Mouse (Mus musculus) frontal cortex, adult 2 months (tissue): ENCODE results near the gene Slc22a4. TPM values are rescaled to one million over a fixed set of nuclear protein-coding genes. Genes with fewer than 3 reads are reported as not detected.
"Not testable (repeated sequence)": the region's sequence is repeated elsewhere in the genome, so short reads cannot be mapped to it uniquely, and the experiment has no call there.

ENCODE experiments used
- DNase-seq, 2 experiments: peaks; one replicate each; pipeline ENCODE4 v3.0.0; 2022; ENCODE audit warnings: low spot score in 1 of 2; ENCODE audit errors: extremely low spot score in 1 of 2
- polyA plus RNA-seq: library from polyadenylated mRNA; depleted of rRNA; stranded (reverse); fragments of >200 nt; gene quantifications from 2 replicates; pipeline ENCODE4 v1.2.3, GENCODE M21; 2012

Gene Slc22a4
- polyA plus RNA-seq, 1 experiment, result 8.9 TPM

DNA sequence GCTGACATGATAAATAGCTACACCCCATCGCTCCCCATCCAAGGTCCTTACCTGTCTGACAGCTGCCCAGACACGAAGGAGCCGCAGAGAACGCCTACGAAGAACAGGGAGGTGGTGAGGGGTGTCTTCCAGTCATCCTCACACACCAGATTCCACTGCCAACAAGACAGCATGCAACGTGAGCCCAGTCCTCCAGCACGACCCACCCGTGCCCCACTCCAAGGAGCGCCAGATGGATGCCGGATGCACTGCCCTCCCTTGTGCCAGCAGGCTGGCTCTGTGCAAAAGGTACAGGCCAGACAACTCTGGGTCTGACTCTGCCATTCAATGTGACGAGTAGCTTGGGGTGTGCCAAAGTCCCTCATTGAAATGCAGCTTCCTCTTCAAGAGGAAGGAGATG lies 20.2 kb downstream of the Slc22a4 start:
- peak in 1 of 2 experiments; percentile 24 for DNase-seq

GRCm38 (mm10) chr11:54006901-54007300 lies 21.0 kb downstream of the Slc22a4 start:
- no peak for DNase-seq

GRCm38 (mm10) chr11:54006362-54006761 lies 21.5 kb downstream of the Slc22a4 start:
- DNase-seq, result not testable (repeated sequence)

DNA sequence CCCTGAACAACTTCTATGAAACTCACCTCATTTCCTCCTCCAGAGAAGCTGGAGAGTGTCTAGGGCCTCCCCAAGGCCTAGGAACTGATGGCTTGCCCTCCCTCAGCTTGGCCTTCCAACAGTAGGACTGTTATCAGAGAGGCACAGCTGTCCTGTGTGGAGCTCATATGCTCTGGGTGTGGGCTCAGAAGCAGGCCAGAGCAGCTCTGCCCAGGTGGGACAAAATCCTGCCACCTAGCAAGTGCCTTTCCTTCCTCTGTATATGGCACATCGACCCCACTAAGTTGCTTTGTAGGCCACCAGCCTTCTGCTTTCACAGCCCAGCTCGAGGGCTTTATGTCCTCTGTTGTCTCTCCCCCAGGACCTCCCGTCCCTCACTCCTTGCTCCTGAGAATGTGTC lies 23.2 kb downstream of the Slc22a4 start:
- no peak for DNase-seq

DNA sequence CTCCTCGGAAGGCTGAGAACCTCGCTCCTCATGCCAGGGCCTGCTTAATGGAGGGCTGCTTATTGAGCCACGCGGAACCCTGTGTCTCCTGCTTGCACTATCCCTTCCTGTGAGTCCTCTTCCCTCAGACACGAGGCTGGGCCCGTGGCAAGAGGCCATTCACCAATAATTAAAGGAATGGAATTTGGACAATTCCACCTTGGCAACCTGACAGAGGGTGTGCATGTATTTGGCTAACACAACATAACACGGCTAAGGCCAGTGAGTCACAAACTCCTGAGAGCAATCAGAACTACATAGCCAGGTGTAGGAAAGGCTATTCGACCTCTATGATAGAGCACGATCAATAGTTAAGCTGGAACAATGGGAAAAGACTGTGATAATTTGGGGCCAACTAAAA lies 23.7 kb downstream of the Slc22a4 start:
- DNase-seq, result no peak

DNA sequence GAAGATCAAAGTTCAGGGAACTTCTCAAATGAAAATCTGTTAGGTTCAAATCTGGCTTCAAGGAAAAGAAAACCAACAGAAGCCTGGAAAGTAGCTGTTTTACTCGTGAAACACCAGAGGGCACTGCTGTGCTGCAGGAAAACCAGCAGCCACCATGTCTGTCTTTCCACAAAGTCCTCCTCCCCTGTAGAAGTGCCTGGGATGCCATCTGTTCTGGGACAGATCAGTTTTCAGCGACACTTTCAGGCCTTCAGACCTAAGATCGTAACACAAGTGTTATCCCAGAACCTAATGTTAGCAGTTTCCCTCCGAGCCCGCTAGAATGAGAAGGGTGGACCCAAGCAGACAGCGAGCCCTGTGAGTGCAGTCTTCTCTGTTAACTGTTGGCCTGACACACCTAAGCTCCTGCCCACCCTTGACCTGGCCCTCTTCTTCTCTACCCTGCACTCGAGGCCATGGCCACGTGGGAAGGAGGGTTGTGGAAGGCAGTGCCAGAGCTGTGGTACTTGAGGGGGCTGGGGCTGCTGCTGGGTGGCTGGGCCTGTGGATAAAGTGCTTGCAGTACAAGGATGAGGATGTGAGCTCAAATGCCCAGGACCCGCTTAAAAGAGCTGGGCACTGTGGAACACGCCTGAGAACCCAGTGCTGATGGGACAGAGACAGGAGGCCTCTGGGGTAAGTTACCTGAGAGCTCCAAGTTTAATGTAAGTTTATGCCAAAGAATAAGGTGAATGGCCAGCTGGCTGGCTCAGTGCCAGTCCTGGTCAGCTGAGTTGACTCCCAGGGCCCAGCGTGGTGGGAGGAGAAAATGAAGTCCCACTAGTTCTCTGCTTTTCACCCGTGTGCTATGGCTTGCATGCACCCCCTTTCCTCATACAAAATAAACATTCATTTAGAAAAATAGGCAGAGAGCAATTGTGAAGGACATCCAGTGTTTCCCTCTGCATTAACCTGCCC lies 24.9 kb downstream of the Slc22a4 start:
- peak in 1 of 2 experiments; percentile 79 for DNase-seq

GRCm38 (mm10) chr11:54002147-54002760 lies 25.6 kb downstream of the Slc22a4 start:
- DNase-seq, result peak; percentile 35 to 85

DNA sequence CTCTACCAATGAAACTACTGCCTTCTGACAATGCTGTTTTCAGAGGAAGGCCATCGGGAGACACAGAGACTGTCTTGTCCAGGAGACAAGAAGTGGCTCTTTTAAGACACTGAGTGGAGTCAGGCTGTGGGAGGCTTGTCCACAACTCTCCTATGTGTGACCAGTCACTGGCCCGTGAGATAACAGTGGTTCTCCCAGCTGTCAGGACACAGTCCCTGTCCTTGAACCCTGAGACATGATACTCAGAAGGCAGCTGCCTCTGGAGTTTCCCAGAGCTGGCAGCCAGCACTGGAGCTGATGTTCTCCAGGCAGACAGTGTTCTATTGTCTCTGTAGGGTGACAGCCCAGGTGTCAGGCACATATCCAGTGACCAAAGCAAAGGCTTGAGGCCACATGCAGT lies 30.2 kb downstream of the Slc22a4 start:
- DNase-seq, result no peak

DNA sequence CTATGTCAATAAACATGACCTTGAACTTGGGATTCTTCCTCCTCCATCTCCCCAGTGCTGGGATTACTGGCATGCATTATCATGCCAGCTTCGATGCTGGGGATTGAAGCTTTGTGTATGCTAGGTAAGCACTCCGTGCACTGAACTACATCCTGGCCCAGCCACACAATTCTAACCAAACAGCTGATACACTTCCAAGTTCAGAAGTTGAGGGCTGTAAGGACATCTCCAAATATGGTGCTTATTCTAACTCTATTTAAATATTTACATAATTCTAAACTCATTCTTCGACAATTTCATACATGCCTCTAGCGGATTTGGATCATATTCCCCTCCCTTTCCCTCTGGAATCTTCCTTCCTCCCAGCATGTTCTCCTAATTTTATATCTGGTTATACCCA lies 35.6 kb downstream of the Slc22a4 start:
- no peak for DNase-seq

DNA sequence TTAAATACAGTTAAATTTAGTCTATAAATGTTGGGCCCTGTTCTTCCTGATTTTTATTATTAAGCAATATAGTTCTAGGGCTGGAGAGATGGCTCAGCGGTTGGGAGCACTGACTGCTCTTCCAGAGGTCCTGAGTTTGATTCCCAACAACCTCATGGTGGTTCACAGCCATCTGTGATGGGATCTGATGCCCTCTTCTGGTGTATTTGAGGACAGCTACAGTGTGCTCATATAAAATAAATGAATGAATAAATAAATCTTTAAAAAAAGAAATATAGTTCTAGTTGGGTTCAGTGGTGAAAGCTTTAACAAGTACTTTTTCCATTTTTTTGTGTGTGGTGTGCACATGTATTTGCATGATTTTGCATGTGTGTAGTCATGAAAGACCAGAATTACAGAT lies 38.7 kb downstream of the Slc22a4 start:
- no peak for DNase-seq

GRCm38 (mm10) chr11:53988081-53988480 lies 39.8 kb downstream of the Slc22a4 start:
- DNase-seq, result no peak

DNA sequence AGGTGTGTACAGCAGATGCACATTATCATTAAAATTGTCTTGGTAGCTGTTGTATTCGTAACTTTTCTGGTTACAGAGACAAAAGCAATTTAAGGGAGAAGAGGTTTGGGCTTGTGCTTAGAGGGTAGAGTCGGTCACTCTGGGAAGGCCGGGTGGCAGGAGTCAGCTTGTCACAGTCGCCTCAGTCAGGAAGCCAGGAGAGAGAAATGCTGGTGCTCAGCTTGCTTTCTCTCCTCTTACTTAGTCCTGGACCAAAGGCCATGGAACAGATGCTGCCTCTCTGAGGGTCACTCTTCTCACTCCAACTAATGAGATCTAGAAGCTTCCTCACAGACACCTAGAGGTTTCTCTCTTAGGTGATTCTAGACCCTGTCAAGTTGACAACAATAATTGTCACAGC lies 46.5 kb downstream of the Slc22a4 start:
- DNase-seq, result no peak

DNA sequence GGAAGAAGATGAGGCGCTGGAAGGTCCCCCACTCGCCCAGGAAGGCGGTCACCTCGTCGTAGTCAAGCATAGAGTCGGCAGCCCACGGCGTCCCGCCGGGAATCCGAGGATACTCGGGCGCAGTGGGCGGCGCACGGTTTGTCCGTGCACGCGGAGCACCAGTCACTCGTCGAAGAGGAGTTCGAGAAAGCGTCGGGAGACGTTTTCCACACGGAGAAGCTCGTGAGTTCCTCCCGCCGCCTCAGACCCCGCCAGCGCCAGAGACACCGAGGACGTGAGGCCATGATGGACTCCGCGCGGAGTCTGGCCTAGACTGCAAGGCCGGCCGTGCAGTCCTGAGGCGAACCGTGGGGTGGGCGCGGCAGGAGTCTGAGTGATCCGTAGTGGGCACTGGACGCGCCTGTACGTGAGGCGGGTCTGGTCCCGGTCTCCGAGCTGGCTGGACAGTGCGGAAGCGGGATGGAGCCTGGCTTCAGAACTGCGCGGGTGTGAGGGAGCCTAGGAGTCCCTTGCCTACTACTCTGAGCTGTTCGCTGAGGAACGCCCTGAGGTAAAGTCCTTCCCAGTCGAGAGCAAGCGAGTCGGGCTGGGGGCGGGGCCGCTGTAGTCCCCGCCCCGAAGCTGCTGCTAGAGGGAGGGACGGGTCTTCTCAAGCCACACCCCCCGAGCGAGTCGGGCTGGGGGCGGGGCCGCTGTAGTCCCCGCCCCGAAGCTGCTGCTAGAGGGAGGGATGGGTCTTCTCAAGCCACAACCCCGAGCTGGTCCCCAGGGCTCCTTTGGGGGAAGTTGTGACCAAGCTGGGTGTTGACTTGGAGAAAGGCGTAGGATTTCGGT lies 47.9 kb downstream of the Slc22a4 start, which contains the start of gene Slc22a21:
Gene Slc22a21, minus strand, starts transcription at position 545 of the 834 bp plus-strand sequence.
- peak in 1 of 2 experiments; percentile 28 for DNase-seq

DNA sequence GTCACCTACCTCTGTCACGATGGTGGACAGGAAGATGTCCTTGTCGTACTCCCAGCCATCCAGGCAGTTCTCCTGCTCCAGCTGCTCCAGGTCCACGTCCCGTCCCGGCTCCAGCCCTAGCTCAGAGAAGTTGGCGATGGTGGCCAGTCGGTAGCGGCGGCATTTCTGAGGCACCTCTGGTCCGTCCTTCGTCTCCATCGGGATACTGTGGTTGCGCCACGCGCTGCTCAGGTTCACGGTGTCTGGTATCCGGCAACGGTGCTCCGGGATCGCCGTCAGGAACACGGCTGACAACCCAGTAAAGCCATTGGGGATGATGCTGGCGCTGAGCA lies 48.5 kb downstream of the Slc22a4 start:
- DNase-seq, result not testable (repeated sequence)

- no peak for DNase-seq
Measured at GRCm38 (mm10) chr11:53977672-53978071, 50.2 kb downstream of the Slc22a4 start.

DNA sequence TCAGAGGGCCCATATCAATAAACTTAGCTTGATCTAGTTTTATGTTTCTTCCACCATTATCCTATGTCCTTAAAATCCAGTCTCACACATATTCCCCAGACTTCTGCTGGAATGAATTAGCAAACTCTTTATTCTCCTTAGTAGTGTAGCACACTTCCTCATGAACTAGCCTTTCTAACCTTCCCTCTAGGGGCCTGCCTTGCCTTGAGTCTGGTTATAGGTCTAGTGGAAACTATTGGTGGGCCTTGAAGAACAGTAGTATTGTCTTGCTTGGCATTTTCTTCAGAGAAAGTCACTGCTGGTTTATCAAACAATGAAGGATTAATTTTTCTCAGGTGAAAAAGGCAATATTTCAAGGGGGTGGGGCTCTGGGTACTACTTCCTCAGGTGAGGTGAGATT lies 52.3 kb downstream of the Slc22a4 start:
- DNase-seq, result no peak

DNA sequence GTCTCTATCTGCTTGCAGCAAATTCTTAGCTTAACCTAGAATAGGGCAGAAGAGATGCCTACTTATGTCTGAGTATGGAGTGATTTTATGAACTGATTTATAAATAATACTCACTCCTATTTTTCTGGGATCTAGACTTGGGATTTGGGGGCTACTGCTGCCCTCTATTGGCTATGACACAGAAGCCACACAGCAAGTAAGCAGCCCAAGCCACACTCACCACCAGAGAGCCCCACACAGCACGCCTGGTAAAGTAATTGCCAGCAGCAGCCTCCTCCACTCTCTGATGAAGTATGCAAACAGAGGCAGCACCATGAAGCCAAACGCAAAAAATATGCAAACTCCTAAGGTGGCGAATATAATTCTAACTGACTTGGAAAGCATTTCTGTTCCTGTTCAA lies 68.9 kb downstream of the Slc22a4 start:
- peak in 1 of 2 experiments; percentile 5 for DNase-seq

GRCm38 (mm10) chr11:53958176-53958575 lies 69.7 kb downstream of the Slc22a4 start:
- peak in 1 of 2 experiments; percentile 8 for DNase-seq

DNA sequence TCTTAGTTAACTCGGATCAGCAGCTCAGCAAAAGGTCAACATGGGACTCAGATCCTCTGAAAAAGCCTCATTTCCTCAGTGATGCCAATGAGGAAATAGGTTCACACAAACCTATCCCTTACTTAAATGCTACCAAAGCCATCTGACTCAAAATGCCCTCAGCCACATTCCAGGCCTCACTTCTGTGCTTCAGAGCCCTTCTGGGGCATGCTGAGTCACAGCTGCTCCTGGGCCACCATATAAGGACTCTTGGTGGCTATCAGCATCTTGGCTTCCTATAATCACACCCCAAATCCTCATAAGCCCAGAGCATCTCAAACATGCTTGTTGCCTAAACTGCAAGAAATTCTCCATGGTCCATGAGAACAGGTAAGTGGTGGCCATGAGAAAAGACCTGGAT lies 71.3 kb downstream of the Slc22a4 start:
- no peak for DNase-seq

DNA sequence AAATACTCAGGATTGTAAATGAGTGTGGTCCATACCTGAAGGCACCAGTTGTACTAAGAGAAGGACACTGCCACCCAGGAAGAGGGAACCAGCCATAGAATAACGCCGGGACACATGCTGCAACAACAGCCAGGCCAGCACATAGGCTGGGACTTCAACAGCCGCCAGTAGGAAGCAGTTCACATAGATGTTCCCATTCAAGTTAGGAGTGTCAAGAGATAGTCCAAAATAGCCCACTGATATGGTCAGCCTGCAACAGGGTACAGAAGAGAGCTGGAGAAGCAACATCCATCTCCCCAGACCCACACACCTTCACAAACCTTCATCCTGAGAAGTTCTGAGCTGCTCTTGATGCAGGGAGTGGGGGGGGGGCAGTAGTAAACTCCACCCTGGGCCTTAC lies 73.2 kb downstream of the Slc22a4 start:
- no peak for DNase-seq

DNA sequence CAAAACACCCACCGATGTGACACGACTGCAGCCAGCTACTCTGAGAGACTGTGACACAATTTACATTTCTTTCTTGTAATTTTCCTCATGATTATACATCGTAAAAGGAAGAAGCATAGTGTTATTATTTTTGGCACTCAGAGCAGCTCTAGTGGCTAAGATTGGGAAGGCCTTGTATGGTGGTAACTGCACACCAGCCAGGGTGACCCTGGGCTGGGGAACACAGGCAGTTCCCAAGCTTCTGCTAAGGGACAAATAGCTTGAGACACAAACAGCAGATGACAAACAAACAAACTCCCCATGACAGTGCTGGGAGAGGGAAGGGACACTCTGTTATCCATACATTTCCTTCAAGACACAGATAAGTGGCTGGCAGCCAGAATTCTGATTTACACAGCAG lies 77.8 kb downstream of the Slc22a4 start:
- not testable (repeated sequence) for DNase-seq
